Comparison of ENCODE assay signal across 9 mouse cellular contexts in the genomic region with DNA sequence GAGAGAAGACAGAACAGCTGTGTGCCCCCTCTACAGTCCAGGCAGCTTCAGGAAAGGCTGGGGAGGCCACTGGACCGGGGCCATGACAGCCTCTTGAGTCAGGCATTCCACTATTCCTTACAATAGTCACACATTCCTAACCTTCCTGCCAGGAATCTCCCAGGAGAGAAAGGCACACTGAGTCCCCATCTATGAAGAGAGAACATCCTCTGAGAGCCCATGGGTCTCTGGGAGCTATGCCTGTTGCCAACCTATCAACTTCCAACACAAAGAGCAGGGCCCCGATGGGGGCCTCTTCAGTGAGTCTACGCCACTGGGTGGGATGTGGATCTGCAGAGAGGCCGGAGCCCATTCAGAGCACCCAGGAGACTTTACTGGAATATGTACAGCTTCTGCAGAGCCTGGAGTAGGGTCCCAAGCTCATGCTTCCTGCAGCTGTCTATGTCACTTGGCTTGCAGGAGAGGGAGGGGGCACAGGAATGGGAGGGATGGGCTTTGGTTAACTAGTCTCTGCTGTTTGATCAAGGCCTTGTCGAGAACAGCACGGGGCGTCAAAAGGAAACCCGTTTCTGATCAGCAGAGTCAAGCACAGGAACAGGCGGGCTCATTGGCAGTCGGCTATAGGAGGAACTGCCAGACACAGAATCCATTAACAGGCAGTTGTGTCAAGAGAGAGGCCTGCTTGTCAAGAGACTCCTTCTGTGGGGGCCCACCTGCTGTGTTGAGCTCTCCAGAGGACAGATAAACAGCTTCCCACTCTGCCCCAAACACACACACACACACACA.
DNase-seq lines count a peak whose midpoint lies in the region; ATAC-seq lines count a peak whose summit lies in the region.
"Had no signal": no experiment of that assay in that cellular context is flagged by ENCODE, and none has a peak within 500 bp of the region (broad histone marks: within the 10 kb centered on the region; RNA-seq: fewer than 3 reads in every experiment).

No protein-coding gene starts in this region.

- H3K27me3 ChIP-seq in hindbrain, embryonic 16.5 days (replicated peaks; ENCODE audit: control insufficient read depth, insufficient read depth, low read length): no peaks in the 10 kb centered on the region
- H3K27me3 ChIP-seq in lung, embryonic 16.5 days (ENCODE audit: control insufficient read depth, insufficient read depth, low read depth, low read length): no peaks in the 10 kb centered on the region
- no peaks in the 10 kb centered on the region for H3K27me3 ChIP-seq in stomach, embryonic 15.5 days (replicated peaks)

- peak overlapping the region; percentile 20; the same call in 1 of the 2 replicates for H3K9ac ChIP-seq in hindbrain, embryonic 16.5 days (ENCODE audit: low read depth, low read length)
- no peak overlapping the region; the same call in 1 of the 2 replicates for H3K9ac ChIP-seq in lung, embryonic 16.5 days (ENCODE audit: low read length)
- H3K9ac ChIP-seq in stomach, embryonic 15.5 days: no peak overlapping the region
- H3K9ac ChIP-seq: liver, embryonic 14.5 days had no signal

- H3K36me3 ChIP-seq in hindbrain, embryonic 16.5 days (ENCODE audit: control insufficient read depth, insufficient read depth, low read length): no peaks in the 10 kb centered on the region
- H3K36me3 ChIP-seq in lung, embryonic 16.5 days (ENCODE audit: control insufficient read depth, insufficient read depth, low read length): no peaks in the 10 kb centered on the region
- H3K36me3 ChIP-seq in stomach, embryonic 15.5 days: no peaks in the 10 kb centered on the region

- H3K4me2 ChIP-seq in hindbrain, embryonic 16.5 days (ENCODE audit: low read length): no peak overlapping the region
- no peak overlapping the region for H3K4me2 ChIP-seq in lung, embryonic 16.5 days (ENCODE audit: low read depth, low read length)
- no peak overlapping the region for H3K4me2 ChIP-seq in stomach, embryonic 15.5 days

- peak overlapping the region; percentile 75 for H3K27ac ChIP-seq in hindbrain, embryonic 16.5 days (ENCODE audit: low read depth, low read length)
- H3K27ac ChIP-seq in lung, embryonic 16.5 days (ENCODE audit: low read length): peak overlapping the region; percentile 78
- peak overlapping the region; percentile 38 for H3K27ac ChIP-seq in stomach, embryonic 15.5 days
- H3K27ac ChIP-seq: liver, embryonic 14.5 days had no signal

- H3K9me3 ChIP-seq in hindbrain, embryonic 16.5 days (ENCODE audit: control insufficient read depth, low read length): no peaks in the 10 kb centered on the region
- H3K9me3 ChIP-seq in lung, embryonic 16.5 days (ENCODE audit: control insufficient read depth, low read length): no peaks in the 10 kb centered on the region
- no peaks in the 10 kb centered on the region for H3K9me3 ChIP-seq in stomach, embryonic 15.5 days

- DNase-seq in urinary bladder, postnatal 14 days (ENCODE audit: low spot score): peak; percentile 35
- DNase-seq in urinary bladder, adult 18-20 months (ENCODE audit: low spot score in 2 of 2): no peak
- DNase-seq in gastrocnemius, adult 8-10 months (ENCODE audit: low spot score in 2 of 2): peak; percentile 28 to 55
- DNase-seq in cerebellum, postnatal 25 days: no peak
- no peak for DNase-seq in frontal cortex, adult 2 months (ENCODE audit: extremely low spot score in 1 of 2, low spot score in 1 of 2)

- H3K4me3 ChIP-seq in hindbrain, embryonic 16.5 days (ENCODE audit: low read length): no peak overlapping the region
- no peak overlapping the region for H3K4me3 ChIP-seq in lung, embryonic 16.5 days (ENCODE audit: low read length)
- no peak overlapping the region for H3K4me3 ChIP-seq in stomach, embryonic 15.5 days (replicated peaks)

- WGBS in hindbrain, embryonic 16.5 days: 18% methylated on average over 10 of the region's 10 CpGs
- 20% methylated on average over 10 of the region's 10 CpGs for WGBS in lung, embryonic 16.5 days
- WGBS in stomach, embryonic 15.5 days: 31% methylated on average over 10 of the region's 10 CpGs

- ATAC-seq in hindbrain, embryonic 16.5 days: peak; percentile 73
- ATAC-seq in lung, embryonic 16.5 days (ENCODE audit: low read depth): peak; percentile 43
- ATAC-seq in stomach, embryonic 15.5 days (ENCODE audit: insufficient read depth, low FRiP score, low read depth): peak; percentile 34; the same call in 1 of the 2 replicates

- peaks cover 78% of the 10 kb centered on the region for H3K4me1 ChIP-seq in hindbrain, embryonic 16.5 days (ENCODE audit: control insufficient read depth, insufficient read depth, low read depth, low read length)
- H3K4me1 ChIP-seq in lung, embryonic 16.5 days (replicated peaks; ENCODE audit: control insufficient read depth, insufficient read depth, low read length): peaks cover 61% of the 10 kb centered on the region
- peaks cover 42% of the 10 kb centered on the region for H3K4me1 ChIP-seq in stomach, embryonic 15.5 days

Comparison
In these comparisons a context has a peak if more than half of its experiments do, and no peak if none do; other contexts are left out.
1. DNase-seq: peak in urinary bladder, postnatal 14 days (single experiment) and gastrocnemius, adult 8-10 months (2 of 2); none in urinary bladder, adult 18-20 months (0 of 2), cerebellum, postnatal 25 days (0 of 2) and frontal cortex, adult 2 months (0 of 2).
2. Peak in every context shown above with its lines, with median percentiles within 50 percentile points of each other: ATAC-seq and H3K27ac ChIP-seq.